Mouse (Mus musculus): ENCODE results near the gene Gcm1.

DNA sequence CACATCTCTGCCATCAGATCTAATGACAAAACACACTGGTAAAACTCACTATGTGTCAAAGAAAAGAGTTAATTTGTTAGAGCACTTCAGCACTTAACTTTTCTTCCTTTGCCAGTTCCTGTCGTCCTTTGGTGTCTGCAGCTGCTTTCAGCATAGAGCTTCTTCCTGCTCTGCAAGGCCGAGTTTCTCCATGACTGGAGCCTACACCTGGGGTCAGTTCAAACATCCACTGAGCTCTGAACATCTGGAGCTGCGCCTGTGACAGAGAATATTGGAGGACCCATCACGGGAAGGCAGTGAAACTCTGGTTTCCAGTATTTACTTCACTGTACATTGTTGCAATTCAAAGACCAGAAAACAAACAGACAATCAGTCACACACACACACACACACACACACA is 49.7 kb downstream of the Gcm1 start:
- TF ChIP-seq CTCF (IDR thresholded peaks at IDR 0.05) (no peak), EP300 (IDR thresholded peaks at IDR 0.05) (no peak)
